Mouse (Mus musculus) hindbrain, embryonic 11.5 days (tissue): ENCODE data around the gene Hk3. TPM values are rescaled to one million over a fixed set of nuclear protein-coding genes. Genes with fewer than 3 reads are reported as not detected.

Experiments
- ATAC-seq: fragments of 200-750 bp; cut with Nextera tagmentation; 2 replicates; pipeline ENCODE4 v1.8.0; 2017; ENCODE audit warnings: mild to moderate bottlenecking, moderate TSS enrichment, moderate library complexity; ENCODE audit not compliant: low FRiP score
- DNase-seq: peaks from one replicate; pipeline ENCODE4 v3.0.0-alpha.2; 2015; ENCODE audit warnings: low spot score
- H3K27ac ChIP-seq: fragments of 300-500 bp; sonication (generic); 2 replicates; pipeline ENCODE4 v1.5.1; 2014; ENCODE audit warnings: mild to moderate bottlenecking, low read depth, low read length
- H3K27me3 ChIP-seq: fragments of 300-500 bp; sonication (generic); 2 replicates; pipeline ENCODE4 v1.6.1; 2014; ENCODE audit warnings: mild to moderate bottlenecking, low read length, moderate library complexity, mixed read lengths; ENCODE audit not compliant: control insufficient read depth, insufficient read depth
- H3K36me3 ChIP-seq: fragments of 300-500 bp; sonication (generic); 2 replicates; pipeline ENCODE4 v1.6.1; 2014; ENCODE audit warnings: mild to moderate bottlenecking, low read length, moderate library complexity, mixed read lengths; ENCODE audit not compliant: control insufficient read depth, insufficient read depth
- H3K4me1 ChIP-seq: fragments of 300-500 bp; sonication (generic); replicated peaks from 2 replicates; pipeline ENCODE4 v1.6.1; 2014; ENCODE audit warnings: low read length, mixed read lengths; ENCODE audit not compliant: control insufficient read depth, insufficient read depth
- H3K4me2 ChIP-seq: fragments of 300-500 bp; sonication (generic); replicated peaks from 2 replicates; pipeline ENCODE4 v1.6.1; 2014; ENCODE audit warnings: mild to moderate bottlenecking, low read depth, low read length
- H3K4me3 ChIP-seq: fragments of 300-500 bp; sonication (generic); 2 replicates; pipeline ENCODE4 v1.5.1; 2014; ENCODE audit warnings: low read depth, low read length
- H3K9ac ChIP-seq: fragments of 300-500 bp; sonication (generic); 2 replicates; pipeline ENCODE4 v1.6.1; 2014; ENCODE audit warnings: low read depth, low read length
- H3K9me3 ChIP-seq: fragments of 300-500 bp; sonication (generic); 2 replicates; pipeline ENCODE4 v1.6.1; 2016; ENCODE audit warnings: low read length; ENCODE audit not compliant: control insufficient read depth
- WGBS: fragments of 180-500 bp; shearing (Covaris S2); extraction: QIAGEN DNeasy Blood & Tissue Kit; methylation state at CpG from one replicate; pipeline ENCODE4 v1.1.7; 2014; 5-methylcytosine and 5-hydroxymethylcytosine counted together
- polyA plus RNA-seq: library from polyadenylated mRNA; unstranded; fragments of >200 nt; fragmentation: Nextera tagmentation; extraction: Ambion mirVana; gene quantifications from 2 replicates; pipeline ENCODE4 v1.2.1, GENCODE M21; 2014

Gene Hk3
- polyA plus RNA-seq, 1 experiment from 2014 or later = 0.52 TPM

DNA sequence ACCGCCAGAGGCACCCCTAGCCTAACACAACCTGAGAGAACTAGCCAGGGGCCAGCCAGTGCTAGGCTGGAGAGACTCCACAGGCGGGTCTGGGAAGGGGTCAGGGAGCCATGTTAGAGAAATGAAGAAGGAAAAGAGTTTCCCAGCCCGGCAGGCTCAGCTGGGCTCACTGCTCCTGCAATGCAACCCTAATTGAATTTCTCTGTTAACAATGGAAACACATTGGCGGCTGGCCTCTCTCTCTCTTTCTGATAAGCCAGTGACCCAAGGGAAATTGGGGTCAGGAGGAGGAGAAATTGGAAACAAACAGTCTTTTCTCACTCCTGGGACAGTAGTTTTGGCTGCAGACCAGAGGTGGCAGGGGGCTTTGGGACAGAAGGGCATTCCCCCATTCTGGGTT is 26.6 kb downstream of the Hk3 start:
- ATAC-seq = peak; percentile 72
- Histone ChIP-seq H3K27ac (peak overlapping the region; percentile 78), H3K9me3 (no peaks in the 10 kb centered on the region), H3K4me1 (peaks cover 28% of the 10 kb centered on the region), H3K36me3 (no peaks in the 10 kb centered on the region), H3K9ac (no peak overlapping the region), H3K4me2 (no peak overlapping the region), H3K27me3 (peaks cover 15% of the 10 kb centered on the region), H3K4me3 (no peak overlapping the region)
- WGBS = 10% methylated on average over 4 of the region's 4 CpGs
- DNase-seq = peak; percentile 79

DNA sequence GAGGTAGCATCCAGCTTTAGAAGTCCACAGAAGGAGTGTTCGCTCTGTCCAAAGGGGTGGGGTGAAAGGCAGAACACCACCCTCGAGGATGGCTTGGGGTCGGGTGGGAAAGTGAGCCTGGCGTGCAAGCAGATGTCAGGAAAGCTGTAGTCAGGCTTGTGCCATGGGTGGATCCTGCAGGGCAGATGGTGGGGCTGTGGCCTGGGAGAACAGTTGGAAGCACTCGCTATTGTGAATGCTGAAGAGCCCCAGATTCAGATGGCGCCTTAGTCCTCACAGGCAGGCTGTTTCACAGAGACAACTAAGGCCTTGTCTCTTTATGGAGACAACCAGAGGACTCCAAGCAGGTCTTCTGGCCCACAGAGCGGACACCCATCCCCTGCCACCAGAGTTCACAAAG is 29.0 kb downstream of the Hk3 start:
- 77% methylated on average over 7 of the region's 7 CpGs for WGBS
- H3K4me1 ChIP-seq = peaks cover 32% of the 10 kb centered on the region
- no peak overlapping the region for H3K4me3 ChIP-seq
- H3K4me2 ChIP-seq = no peak overlapping the region
- H3K9ac ChIP-seq = no peak overlapping the region
- no peaks in the 10 kb centered on the region for H3K36me3 ChIP-seq
- no peaks in the 10 kb centered on the region for H3K9me3 ChIP-seq
- ATAC-seq = no peak
- H3K27ac ChIP-seq = no peak overlapping the region
- no peak for DNase-seq
- H3K27me3 ChIP-seq = peaks cover 12% of the 10 kb centered on the region

DNA sequence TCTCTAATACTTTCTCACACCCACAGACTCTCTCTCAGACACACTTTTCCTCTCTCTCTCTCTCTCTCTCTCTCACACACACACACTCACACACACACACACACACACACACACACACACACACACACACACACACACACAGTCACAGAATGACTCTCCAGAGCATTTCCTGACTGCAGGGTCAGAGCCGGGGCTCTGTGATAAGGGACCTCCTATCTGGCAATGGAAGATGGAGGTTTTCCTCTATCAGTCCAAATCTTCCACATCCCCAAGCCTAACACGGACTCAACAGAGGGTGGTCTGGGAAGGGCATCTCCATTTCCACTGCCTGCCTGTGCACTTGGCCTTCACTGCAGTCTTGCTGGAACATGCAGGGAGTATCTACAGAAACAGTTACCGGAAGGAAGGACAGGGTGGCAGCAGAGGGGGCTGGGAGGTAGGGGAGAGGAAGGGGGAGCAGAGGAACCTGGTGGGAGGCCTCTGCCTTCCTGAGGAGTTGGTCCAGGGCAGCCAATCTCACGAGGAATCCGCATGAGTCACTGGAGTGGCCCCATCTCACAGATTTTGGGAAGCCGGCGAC is 32.9 kb downstream of the Hk3 start:
- no peaks in the 10 kb centered on the region for H3K9me3 ChIP-seq
- no peak overlapping the region for H3K9ac ChIP-seq
- H3K36me3 ChIP-seq = no peaks in the 10 kb centered on the region
- WGBS = 49% methylated on average over 7 of the region's 7 CpGs
- H3K27me3 ChIP-seq = peaks cover 14% of the 10 kb centered on the region
- no peak overlapping the region for H3K4me3 ChIP-seq
- no peak for DNase-seq
- no peak overlapping the region for H3K27ac ChIP-seq
- ATAC-seq = no peak
- no peak overlapping the region for H3K4me2 ChIP-seq
- H3K4me1 ChIP-seq = peaks cover 17% of the 10 kb centered on the region

- peak; percentile 72 for ATAC-seq
- no peak overlapping the region for H3K9ac ChIP-seq
- peaks cover 12% of the 10 kb centered on the region for H3K27me3 ChIP-seq
- no peaks in the 10 kb centered on the region for H3K9me3 ChIP-seq
- no peak overlapping the region for H3K4me2 ChIP-seq
- 55% methylated on average over 9 of the region's 9 CpGs for WGBS
- no peak overlapping the region for H3K27ac ChIP-seq
- no peak overlapping the region for H3K4me3 ChIP-seq
- peaks cover 12% of the 10 kb centered on the region for H3K4me1 ChIP-seq
- DNase-seq = no peak
- no peaks in the 10 kb centered on the region for H3K36me3 ChIP-seq
Measured at GRCm38 (mm10) chr13:54987405-54987804, 33.8 kb downstream of the Hk3 start.

- Histone ChIP-seq H3K36me3 (no peaks in the 10 kb centered on the region), H3K4me3 (no peak overlapping the region), H3K27ac (no peak overlapping the region), H3K4me2 (no peak overlapping the region), H3K27me3 (peaks cover 4% of the 10 kb centered on the region), H3K9ac (no peak overlapping the region), H3K9me3 (no peaks in the 10 kb centered on the region), H3K4me1 (peaks cover 7% of the 10 kb centered on the region; the same call in 1 of the 2 replicates)
- no peak for DNase-seq
- no peak for ATAC-seq
- WGBS = 47% methylated on average over 2 of the region's 2 CpGs
Measured at GRCm38 (mm10) chr13:54983614-54984013, 37.6 kb downstream of the Hk3 start.

GRCm38 (mm10) chr13:54983001-54983400 is 38.2 kb downstream of the Hk3 start:
- Histone ChIP-seq H3K9ac (no peak overlapping the region), H3K4me3 (no peak overlapping the region), H3K4me1 (peaks cover 6% of the 10 kb centered on the region; the same call in 1 of the 2 replicates), H3K27ac (no peak overlapping the region), H3K36me3 (no peaks in the 10 kb centered on the region), H3K4me2 (no peak overlapping the region), H3K9me3 (no peaks in the 10 kb centered on the region), H3K27me3 (peaks cover 4% of the 10 kb centered on the region)
- ATAC-seq = no peak
- DNase-seq = no peak
- WGBS = 75% methylated on average over 8 of the region's 8 CpGs

GRCm38 (mm10) chr13:54980957-54981356 is 40.2 kb downstream of the Hk3 start:
- Histone ChIP-seq H3K27me3 (peaks cover 4% of the 10 kb centered on the region), H3K4me1 (peaks cover 2% of the 10 kb centered on the region; the same call in 1 of the 2 replicates), H3K9me3 (no peaks in the 10 kb centered on the region), H3K36me3 (no peaks in the 10 kb centered on the region), H3K4me3 (no peak overlapping the region), H3K9ac (no peak overlapping the region), H3K27ac (no peak overlapping the region), H3K4me2 (no peak overlapping the region)
- no peak for DNase-seq
- WGBS = 76% methylated on average over 12 of the region's 12 CpGs
- ATAC-seq = no peak

- no peak overlapping the region for H3K4me2 ChIP-seq
- H3K9ac ChIP-seq = no peak overlapping the region
- ATAC-seq (no peak), DNase-seq (no peak)
- H3K36me3 ChIP-seq = no peaks in the 10 kb centered on the region
- H3K4me1 ChIP-seq = peaks cover 4% of the 10 kb centered on the region; the same call in 1 of the 2 replicates
- H3K27ac ChIP-seq = no peak overlapping the region
- no peak overlapping the region for H3K4me3 ChIP-seq
- no peaks in the 10 kb centered on the region for H3K9me3 ChIP-seq
- WGBS = 45% methylated on average over 8 of the region's 8 CpGs
- H3K27me3 ChIP-seq = peaks cover 2% of the 10 kb centered on the region; the same call in 1 of the 2 replicates
Measured at GRCm38 (mm10) chr13:54978804-54979203, 42.4 kb downstream of the Hk3 start.

- Histone ChIP-seq H3K9ac (no peak overlapping the region), H3K4me2 (no peak overlapping the region), H3K27me3 (peaks cover 2% of the 10 kb centered on the region; the same call in 1 of the 2 replicates), H3K27ac (no peak overlapping the region), H3K4me3 (no peak overlapping the region), H3K9me3 (no peaks in the 10 kb centered on the region), H3K4me1 (peaks cover 4% of the 10 kb centered on the region; the same call in 1 of the 2 replicates), H3K36me3 (no peaks in the 10 kb centered on the region)
- no peak for DNase-seq
- WGBS = 51% methylated on average over 3 of the region's 3 CpGs
- no peak for ATAC-seq
Measured at GRCm38 (mm10) chr13:54975546-54975945, 45.6 kb downstream of the Hk3 start.
